Mouse (Mus musculus): Measurements from ENCODE around the gene Adcy7. TPM values are rescaled to one million over a fixed set of nuclear protein-coding genes. Genes with fewer than 3 reads are reported as not detected.

Adcy7 gene
- total RNA-seq, 2 experiments from 2014 or later, result 5.7 to 11.5 TPM

DNA sequence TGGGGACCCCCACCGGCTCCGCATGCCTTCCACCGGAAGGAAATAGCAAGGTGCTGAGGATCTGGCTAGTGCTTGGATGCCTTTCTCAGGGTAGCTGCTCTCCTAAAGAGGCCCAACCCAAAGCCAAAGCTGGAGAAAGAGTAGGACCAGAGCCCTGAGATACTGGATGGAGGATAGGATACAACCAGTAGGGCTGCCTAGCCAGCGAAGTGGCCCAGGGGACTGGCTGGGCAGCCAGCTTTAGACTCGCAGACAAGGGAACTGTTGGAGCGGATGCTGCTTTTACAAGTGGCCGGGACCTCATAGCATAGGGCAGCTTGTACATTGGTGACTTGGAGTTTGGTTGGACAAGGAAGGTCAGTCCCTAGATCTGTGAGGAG, 838 bp downstream of the Adcy7 start:
- DNase-seq, result no peak

DNA sequence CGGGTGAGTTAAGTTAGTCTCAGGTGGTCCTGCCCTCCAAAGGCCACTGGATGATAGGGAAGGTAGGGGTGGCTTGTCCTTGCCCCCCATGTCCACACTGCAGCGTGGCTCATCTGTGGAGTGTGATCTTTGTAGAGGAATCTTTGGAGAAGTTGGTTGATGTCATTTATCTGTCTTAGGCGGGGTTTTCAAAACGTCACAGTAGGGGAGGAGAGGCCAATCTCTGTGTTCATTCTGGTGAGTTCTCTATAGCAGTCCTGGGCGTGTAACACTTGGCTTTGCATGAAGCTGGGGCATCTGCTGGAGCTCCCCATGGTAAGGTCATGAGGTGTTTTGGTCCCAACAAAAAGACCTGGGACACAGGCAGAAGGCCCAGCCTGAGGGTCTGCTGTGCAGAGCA, 1.9 kb downstream of the Adcy7 start:
- no peak for DNase-seq

DNA sequence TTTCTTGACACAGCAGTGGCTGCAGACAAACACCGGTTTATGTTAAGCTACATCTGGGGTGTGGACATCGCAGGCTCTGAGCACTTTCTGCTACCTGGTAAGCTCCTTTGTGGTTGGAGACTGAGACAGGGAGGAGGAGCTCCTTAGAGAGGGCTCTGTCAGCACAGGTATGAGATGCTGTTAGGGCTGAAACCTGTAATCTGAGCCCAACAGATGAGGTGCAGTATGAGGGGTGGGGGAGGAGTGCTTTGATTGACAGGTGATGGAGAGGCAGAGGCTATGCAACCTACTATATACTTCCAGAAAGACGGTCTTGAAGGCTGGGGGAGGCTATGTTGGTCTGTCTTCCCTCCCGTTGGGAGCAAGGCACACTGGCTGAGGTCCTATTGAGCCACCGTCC, 7.0 kb downstream of the Adcy7 start:
- no peak for DNase-seq

DNA sequence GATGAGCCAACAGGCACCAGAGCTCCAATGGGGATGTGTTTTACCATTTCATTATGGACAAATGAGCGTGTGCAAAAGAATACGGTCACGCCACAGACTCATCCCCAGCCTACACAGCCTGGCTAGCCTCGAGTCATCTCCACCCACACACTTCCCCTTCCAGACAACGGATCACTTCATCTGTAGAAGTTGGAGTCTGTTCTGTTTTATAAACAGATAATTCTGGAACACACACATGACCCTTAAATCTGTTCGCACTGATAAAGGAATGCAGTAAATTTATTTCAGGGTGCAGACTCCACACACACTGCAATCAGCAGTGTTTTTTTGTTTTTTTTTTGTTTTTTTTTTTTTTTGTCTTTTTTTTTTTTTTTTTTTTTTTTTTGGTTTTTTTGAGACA, 7.5 kb downstream of the Adcy7 start:
- no peak for DNase-seq

DNA sequence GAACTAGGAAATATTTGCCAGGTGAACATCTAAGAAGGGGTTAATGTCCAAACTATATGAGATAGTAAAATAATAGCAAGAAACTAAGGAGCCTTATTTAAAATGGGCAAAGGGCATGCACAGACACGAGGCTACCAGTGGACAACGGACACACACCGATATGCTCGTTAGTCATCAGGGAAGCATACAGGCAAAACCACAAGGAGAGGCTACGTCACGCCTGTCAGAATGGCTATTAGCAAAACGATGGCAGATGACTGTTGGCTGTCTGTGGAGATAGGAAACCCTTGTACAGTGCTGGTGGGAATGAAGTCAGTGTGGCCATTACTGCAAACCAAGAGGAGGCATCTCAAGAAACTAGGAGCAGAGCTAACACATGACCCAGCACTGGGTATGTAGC, 8.7 kb downstream of the Adcy7 start:
- DNase-seq, result no peak

DNA sequence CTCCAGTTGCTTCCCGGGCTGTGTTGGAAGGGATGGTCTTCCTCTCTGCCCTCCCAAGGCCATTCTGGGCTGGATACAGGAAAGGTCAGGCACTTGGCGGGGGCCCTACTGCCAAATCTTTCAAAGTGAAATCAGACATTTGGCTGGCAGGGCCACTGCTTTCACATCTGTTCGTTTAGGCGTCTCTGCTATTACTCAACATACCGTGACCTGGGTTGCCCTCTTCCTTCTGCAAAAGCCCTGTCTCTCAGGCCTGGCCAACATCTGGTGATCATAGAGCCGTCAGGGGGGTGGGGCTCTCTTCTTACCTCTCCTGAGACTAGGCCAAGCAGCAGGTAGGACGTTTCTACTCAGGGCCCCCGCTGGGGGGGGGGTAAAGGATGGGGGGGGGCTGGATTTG, 10.5 kb downstream of the Adcy7 start:
- peak; percentile 88 to 92 for DNase-seq

DNA sequence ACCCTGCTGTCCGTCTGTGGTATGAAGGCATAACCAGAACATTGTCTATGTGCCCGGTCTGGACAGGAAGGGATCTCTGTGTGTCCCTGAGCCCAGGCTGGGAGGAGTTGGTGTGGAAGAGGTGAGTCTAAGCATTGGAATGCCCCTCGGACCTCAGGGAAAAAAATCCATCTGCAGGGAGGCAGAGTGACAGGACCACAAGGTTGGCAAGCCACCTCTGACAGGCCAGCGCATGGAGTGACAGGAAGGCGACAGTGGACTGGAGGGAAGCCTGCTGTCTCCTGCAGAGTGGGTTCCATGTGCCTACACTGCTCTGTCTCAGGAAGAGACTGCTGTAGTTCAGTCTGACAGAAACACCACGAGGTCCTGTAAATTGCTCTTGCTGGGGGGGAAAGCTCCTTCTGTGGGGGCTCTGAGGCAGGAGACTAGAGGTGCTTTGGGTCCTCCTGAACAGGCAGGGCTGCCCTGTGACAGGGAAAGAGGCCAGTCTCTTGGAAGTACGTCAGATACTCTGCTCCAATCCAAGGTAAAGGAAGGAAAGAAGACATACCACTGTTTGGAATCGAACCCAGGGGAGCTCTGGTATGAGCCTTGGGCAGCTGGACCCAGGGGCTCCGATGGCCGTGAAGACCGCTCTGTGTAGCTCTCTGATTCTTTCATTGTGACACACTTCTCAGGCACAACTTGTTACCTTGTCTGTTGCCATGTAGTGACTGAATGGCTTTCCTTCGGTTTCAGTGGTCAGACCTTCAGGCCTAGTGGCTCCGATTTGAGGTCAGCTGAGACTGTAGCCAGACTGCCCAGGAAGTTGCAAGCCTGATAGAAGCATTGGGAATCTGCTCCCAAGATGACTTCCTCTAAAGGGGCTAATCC, 11.3 kb downstream of the Adcy7 start:
- DNase-seq, result peak; percentile 44 to 56

DNA sequence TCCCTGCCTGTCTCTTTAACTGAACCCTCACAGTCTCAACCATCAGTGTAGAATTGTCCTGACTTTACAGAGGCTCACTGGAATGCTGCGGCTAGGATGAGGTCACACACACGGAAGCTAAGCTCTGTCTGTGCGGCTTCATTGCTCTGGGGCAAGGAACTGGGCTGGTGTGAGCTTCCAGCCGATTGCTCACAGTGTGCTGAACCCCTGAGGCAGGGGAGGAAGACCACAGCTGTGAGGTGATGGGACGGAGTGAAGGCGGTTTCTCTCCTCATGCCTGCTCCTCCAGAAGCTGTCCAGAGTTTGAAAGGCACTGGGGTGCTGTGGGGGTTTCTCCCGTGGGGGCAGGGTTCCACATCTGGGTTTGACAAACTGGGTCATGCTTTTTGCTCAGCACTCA, 12.5 kb downstream of the Adcy7 start:
- peak in 1 of 2 experiments; percentile 42 for DNase-seq

DNA sequence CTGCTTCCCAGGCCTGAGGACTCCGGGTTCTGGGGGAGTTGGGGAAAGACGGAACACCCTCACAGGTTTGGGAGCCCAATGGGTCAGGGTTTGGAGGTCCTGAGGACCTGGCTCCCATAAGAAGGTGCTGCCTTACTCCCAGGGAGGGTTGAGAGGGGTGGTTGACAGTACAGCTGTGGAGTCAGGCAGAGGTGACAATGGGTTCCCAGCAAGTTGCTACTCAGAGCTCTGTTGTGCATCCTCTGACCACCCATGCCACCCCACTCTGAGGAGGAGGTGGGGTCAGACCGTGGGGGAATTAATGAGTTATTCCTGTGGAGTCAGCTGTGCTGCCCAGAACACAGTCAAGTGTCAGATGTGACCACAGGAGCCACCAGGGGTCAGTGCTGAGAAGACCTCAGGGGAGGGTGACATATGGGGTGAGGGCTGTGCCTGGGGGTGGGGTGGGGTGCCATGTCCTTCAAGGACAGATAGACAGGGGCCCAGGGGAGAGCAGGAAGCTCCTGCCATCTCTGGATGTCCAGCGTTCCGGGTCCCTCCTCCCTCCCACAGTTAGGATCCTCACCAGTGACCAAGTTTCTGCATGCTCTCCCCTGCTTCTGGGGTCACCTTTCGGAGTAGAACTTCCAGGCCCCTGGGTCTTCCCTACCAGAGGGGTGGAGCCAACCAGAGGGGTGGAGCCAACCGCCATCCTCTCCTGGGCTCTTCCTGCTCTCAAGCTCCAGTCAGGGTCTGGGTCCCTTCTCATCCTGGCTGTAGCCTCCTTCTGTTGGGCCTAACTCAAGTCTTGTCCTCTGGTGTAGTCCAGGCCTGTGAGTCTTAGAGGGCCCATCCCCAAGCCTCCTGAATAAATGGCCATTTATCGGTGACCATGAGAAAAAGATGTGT, 13.5 kb downstream of the Adcy7 start:
- peak in 1 of 2 experiments; percentile 41 for DNase-seq

DNA sequence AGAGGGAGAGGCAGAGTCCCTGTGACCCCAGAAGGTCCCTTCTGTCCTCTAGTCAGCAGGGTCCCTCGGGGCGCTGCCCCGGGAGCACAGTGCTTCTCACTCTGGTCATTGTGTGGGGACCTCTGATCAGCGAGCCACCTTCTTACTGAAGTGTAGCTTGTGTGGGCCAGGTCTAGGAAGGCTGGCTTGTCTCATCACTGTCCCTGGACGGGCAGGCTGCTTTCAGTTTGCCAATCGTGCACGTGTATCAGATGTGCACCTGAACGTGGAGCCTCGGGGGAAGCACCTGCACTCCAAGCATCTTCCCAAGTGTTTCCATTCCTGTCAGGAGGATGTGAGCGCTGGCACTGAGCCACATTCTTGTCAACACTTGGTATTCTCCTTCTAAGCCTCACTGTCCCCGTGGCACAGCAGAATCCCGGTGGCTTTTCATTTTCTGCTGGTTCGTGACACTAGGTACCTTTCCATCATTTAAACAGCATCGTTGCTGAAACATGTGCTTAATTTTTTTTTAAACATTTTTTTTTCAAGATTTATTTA, 14.3 kb downstream of the Adcy7 start:
- no peak for DNase-seq

DNA sequence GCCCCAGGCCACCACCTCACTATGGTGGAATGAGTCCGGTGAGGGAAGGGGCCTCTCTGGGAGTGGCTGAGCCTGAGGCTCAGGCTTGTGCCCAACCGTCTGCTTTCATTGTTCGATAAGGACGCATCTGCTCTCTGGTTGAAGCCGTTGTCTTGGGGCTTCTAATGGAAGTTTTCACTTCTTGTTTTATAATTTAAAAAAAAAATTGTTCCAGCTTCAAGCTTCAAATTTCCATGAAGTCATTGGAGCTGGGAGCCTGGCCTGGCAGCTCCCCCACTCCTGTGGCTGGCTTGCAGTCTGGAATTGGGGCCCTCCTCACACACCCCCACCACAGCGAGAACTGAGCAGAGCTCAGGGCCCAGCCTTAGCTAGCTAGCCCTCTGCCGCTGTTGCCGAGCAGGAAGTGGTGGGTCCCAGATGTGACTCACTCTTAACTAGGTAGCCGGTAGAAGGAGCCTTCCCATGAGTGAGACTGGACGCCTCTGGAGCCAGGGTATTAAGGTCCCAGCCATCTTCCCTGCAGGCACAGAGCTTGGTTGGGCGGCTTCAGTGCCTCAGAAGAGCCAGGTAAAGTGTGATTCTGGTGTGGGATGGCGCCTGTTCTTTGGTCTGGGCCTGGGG, 16.5 kb downstream of the Adcy7 start:
- no peak for DNase-seq

DNA sequence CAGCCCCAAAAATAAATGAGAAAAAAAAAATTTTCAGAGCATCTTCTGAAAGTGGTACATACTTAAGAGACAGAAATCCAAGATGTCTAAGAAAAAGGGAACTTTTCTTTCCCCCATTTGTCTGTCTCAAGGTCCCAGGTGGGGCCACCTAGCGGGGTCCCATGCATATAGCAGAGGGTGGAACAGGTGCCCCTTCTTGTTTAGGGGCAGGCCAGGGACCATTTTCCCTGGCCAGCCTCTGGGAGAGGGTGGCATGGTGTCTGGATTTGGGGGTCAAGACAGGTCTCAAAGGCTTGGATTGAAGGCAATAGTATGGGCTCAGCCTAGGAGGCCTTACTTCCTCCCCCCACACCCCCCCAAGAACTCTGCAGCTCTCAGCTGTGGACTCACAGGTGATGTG, 17.7 kb downstream of the Adcy7 start:
- no peak for DNase-seq

DNA sequence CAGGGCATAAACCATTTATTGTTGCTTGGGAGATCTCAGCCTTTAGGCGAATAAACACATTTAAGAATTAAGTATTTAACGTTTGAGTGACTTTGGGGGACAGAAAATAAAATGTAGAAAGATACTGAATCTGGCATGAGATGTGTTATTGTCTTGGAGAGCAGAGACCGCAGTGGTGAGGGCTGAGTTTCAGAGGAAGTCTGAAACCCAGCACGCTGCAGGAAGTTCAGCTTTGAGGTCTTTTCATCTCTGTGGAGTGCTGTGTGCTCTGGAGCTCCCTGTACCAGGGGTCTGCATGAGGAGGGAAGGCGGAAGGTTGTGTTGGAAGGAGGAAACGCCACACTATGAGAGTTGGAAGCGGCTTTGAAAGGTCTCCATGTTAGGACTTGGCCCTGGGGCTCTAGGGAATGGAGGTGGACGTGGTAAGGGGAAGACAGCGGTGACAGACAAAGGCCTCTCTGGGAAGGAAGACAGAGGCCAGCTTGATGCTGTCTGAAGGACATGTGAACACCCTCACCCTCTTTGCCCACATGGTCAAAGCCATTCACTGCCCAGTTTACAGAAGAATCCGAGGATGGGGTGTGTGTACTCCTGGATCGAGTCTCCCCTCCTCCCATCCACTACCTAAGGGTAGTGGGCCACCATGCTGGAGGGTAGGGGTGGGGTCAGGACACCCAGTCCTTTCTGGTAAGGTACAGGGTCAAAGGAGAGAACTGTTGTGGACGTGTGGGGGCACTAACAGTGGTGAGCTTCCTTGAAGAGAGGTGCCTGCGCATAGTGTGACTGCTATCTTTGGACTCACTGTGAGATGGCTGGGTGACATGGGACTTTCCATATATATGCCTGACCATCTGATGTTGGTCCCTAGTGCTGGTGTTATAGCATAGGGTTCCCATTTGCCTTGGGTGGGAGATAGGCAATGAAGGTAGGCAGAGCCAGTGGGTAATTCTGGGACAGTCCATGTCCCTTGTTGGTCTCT, 18.4 kb downstream of the Adcy7 start:
- DNase-seq, result no peak

DNA sequence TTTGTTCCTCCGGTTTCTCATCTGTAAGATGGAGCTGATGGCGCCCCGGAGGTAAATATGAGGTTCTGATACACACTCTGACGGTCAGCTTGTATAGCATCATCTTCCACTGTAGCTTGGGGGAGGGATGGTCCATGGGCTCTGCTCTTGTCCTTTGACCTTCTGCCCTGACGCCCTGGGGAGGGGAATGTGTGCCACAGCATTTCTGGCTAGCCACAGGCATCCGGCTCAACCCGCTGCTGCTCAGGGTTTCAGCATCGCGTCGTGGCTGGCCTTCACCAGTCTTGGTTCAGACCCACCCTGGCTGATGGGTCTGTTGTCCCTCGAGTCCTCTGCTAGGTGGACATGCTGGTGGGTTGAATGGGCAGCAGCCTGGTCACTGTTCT, 19.1 kb downstream of the Adcy7 start:
- DNase-seq, result no peak

DNA sequence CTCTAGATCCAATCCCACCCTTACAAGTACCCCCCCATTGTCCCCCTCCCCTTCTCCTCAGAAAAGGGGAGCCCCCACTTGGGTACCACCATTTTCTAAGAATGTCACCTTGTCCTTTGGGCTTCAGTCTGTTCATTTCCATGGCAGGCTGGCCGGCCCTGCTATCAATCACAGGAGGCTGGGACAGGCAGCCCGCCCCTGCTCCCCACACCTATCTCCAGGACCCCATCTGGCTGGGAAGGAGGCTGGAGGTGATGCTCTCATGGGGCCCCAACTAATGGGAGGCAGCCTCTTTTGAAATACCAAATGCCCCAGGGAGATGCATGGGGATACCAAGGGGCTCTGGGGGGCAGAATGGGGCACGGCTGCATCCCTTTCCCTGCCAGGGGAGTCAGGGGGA, 20.7 kb downstream of the Adcy7 start:
- DNase-seq, result no peak

DNA sequence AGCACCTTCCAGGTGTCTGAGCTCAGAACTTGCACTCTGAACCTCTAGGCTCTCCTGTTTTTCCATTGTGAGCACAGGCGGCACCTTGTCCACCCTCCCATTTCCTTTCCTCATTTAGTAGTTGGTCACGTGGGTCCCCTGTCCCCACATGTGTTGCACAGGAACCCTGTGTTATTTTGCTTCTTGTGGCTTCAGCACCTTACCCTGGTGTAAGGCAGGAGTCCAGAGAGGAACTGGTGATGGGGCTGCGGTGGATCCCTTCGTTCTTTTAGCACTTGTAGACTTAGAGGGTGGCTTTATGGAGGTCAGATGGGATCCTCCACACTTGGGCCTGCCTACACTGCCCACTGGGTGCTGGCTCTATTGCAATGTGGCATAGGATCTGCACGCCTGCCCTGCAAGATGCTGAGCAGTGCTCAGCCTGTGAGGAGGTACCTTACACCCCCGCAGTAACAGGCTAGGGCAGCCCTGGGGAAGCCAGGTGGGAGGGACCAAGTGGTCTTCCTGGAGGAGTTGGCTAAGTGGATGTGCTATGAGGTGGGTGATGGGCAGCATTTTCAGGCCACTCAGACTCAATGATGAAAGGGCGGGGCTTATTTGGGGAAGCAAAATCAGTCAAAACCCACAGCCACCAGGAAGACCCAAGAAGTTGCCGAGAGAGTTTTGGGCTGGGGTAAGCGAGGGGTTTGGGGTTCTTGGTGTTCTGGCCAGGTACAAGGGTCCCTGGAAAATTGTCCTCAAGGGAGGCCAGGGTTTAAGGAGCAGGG, 21.6 kb downstream of the Adcy7 start:
- DNase-seq, result no peak

DNA sequence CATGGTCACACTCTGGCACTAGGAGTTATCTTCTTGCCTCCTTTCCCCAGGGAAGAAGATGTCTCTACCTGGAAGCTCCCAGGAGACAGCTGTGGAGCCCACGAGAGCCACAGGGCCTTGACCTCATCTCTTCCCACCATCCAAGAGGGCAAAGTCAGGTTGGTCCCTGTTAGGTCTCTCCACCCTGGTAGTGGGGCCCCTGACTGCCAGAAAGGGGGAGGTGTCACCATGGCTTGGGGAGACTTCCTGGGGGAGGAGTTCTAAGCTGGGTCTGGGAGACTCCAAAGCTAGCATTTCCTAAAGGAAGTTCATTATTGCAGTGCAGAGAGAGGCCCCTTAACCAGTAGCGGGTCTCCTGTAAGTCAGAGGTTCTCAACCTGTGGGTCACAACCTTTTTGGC, 22.8 kb downstream of the Adcy7 start:
- DNase-seq, result no peak

DNA sequence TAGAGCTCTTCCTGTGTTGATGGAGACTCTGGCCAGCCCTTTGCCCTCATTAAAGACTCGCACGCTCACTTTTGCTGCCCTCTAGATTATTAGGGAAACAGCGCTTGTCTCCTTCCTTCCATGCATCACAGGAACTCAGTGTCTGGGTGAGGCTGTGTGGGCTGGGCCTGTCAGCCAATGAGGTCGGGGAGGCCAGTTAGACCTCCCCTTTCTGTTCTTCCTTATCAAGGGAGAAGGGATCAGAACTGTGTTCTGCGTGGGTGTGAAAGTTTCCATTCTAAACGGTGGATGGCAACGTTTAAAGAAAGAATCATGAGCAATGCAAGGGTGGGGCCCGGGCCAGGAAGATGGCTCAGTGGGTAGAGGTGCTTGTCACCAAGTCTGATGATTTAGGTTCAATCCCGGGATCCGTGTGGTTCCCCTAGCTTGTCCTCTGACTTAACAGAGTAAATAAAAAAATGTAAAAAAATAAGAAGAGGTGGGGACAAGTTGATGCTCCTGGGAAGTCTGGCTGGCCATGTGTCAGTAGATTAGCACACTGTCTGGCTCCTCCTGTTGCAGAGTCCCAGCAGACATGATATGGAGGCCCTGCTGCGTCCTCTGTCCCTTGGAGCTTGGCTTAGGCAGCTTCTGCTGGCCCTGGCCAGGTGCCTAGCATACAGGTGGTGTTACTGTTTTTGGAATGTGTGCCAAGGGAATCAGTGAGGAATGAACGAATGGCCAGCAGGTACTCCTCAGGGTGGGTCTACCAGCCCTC, 26.0 kb downstream of the Adcy7 start:
- no peak for DNase-seq

DNA sequence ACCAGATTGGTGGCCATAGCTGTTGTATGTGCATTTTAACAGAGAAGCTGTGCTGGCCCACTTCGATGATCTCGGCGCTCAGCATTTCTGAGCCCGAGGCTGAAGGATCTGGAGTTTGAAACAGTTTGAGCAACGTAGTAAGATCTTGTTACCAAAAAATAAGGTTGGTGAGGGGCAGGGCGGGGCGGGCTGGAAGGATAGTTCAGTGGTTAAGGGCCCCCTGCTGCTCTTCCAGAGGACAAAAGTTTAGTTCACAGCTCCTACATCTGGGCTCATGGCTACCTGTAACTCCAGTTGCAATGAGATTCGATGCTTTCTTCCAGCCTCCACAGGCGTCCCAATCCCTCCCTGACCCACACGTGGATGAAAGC, 26.5 kb downstream of the Adcy7 start:
- no peak for DNase-seq
